Mouse (Mus musculus) bone marrow, adult 2 months (tissue): ENCODE results near the gene Dhrs4.

Experiments
- CTCF ChIP-seq: fragments of 200-500 bp; IDR thresholded peaks from 2 replicates; pipeline ENCODE4 v1.5.1; 2011; ENCODE audit warnings: low read length, control low read depth; ENCODE audit not compliant: control insufficient read depth, insufficient read depth
- POLR2A ChIP-seq: fragments of 200-500 bp; IDR thresholded peaks from 2 replicates; pipeline ENCODE4 v1.6.1; 2011; ENCODE audit warnings: low read depth, mild to moderate bottlenecking, control low read depth, low read length, borderline replicate concordance; ENCODE audit not compliant: control insufficient read depth

DNA sequence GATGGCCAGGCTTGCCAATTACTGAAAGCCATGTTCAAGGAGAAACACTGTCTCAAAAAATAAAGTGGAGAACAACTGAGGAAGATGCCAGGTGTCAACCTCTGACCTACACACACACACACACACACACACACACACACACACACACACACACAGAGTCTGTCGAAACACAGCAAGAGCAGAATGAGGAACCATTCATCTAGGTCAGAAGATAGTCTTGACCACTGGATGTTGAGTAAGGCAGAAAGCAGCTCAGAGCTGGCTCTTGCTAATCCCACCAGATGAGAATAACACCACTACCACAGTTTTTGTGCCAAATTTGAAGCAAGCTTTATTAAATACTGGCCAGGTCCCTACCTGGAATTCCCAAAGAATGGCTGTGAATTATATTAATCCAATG lies 45.5 kb upstream of the Dhrs4 start:
- TF ChIP-seq CTCF (no peak), POLR2A (no peak)
